Mouse (Mus musculus): ENCODE results near the gene Olfr324. TPM values are rescaled to one million over a fixed set of nuclear protein-coding genes. Genes with fewer than 3 reads are reported as not detected.

The Olfr324 gene
- total RNA-seq, 2 experiments from 2014 or later, result not detected

- intact Hi-C loops (cut with DNase I), result loop anchor here (10.0 kb wide), 1 partner anchor 334 kb away; no protein-coding TSS in a partner anchor
- DNase-seq (ENCODE audit: low spot score in 2 of 2), result no peak
These were observed 23.9 kb downstream of the Olfr324 start for GRCm38 (mm10) chr11:58618793-58619192.

GRCm38 (mm10) chr11:58626146-58626545 lies 31.2 kb downstream of the Olfr324 start:
- no peak for DNase-seq (ENCODE audit: low spot score in 2 of 2)
- intact Hi-C loops (cut with DNase I), result no loop called here

GRCm38 (mm10) chr11:58630401-58630800 lies 35.5 kb downstream of the Olfr324 start, which contains the start of gene Olfr323:
Gene Olfr323 (minus strand): TSS chr11:58630501.
- intact Hi-C loops (cut with DNase I), result no loop called here
- no peak for DNase-seq (ENCODE audit: low spot score in 2 of 2)

- intact Hi-C loops (cut with DNase I), result loop anchor here (5.0 kb wide), 1 partner anchor 233 kb away; no protein-coding TSS in a partner anchor
- no peak for DNase-seq (ENCODE audit: low spot score in 2 of 2)
These were observed 40.0 kb downstream of the Olfr324 start for GRCm38 (mm10) chr11:58634878-58635277.

DNA sequence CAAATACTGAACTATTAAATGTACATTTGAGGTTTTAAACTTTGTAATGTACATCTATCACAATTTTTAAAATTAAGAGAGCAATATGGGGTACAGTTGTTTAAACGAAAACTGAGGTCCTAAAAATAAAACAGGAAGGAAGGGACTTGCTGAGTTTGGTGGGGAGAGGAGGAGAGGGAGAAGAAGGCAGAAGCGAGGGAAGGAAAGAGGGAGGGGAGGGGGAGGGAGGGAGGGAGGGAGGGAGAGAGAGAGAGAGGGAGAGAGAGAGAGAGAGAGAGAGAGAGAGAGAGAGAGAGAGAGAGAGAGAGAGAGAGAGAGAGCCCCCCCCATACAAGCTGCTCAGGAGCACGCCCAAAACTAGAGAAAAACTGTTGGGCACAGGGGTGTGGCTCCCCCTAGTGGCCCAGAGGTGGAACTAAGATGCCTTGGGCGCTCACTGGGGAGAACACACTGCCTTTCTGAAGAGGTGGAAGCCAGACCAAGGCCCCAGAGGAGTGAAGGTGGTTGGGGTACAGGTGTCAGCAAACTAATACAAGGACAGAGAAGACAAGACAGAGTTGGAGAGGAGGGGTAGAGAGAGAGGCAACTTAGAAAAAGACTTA lies 41.6 kb downstream of the Olfr324 start:
- intact Hi-C loops (cut with DNase I), result loop anchor here (5.0 kb wide), 1 partner anchor 234 kb away; no protein-coding TSS in a partner anchor
- DNase-seq (ENCODE audit: low spot score in 2 of 2), result peak; percentile 18 to 28

- intact Hi-C loops (cut with DNase I), result loop anchor here (5.0 kb wide), 1 partner anchor 236 kb away; no protein-coding TSS in a partner anchor
- DNase-seq (ENCODE audit: low spot score in 2 of 2), result no peak
These were observed 43.3 kb downstream of the Olfr324 start for GRCm38 (mm10) chr11:58638176-58638701.

DNA sequence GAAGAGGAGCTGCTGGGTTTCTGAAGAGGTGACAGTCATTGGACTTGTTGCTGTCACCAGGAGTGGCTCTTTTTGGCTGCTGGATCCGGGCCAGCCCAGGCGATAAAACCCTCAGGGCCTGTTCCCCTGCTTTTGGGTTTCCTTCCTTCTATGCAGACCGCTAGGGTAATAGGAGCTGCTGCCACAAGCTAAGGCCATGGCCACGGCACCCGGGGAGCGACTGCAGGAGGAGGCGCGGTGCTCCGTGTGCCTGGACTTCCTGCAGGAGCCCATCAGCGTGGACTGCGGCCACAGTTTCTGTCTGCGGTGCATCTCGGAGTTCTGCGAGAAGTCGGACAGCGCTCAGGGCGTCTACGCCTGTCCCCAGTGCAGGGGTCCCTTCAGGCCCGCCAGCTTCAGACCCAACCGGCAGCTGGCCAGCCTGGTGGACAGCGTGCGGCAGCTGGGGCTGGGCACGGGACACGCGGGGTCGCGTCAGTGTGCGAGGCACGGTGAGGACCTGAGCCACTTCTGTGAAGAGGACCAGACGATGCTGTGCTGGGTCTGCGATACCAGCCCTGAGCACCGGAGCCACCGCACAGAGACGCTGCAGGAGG lies 45.5 kb downstream of the Olfr324 start, which contains the start of gene Trim58:
TSS of gene Trim58 (plus strand) at position 194 of the 596 bp plus-strand sequence.
- intact Hi-C loops (cut with DNase I), result no loop called here

DNA sequence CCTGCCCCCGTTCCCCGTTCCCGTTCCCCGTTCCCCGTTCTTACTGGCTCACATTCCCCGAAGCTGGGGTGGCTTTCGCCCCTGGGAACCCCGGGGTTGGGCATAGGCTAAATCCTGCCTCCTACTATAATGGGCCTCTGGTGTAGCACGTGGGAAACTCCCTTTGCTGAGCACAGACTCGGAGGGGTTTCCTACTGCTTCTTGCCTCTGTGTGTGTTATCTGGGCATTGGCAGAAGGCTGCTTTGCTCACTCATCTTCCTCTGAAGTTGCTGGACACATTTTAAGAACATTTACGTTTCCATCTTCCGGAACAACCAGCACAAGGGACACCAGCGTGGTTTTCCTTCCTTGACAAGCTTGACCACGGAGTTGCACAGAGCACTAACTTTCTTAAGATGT lies 46.1 kb downstream of the Olfr324 start:
- no peak for DNase-seq (ENCODE audit: low spot score in 2 of 2)
- intact Hi-C loops (cut with DNase I), result no loop called here

More for the DNA sequence above, 45.5 kb downstream of the Olfr324 start, which contains the start of gene Trim58:
- DNase-seq (ENCODE audit: low spot score in 2 of 2), result peak; percentile 2 to 4

- intact Hi-C loops (cut with DNase I), result no loop called here
These were observed 46.9 kb downstream of the Olfr324 start for GRCm38 (mm10) chr11:58641638-58642358.

GRCm38 (mm10) chr11:58643350-58643749 lies 48.4 kb downstream of the Olfr324 start:
- intact Hi-C loops (cut with DNase I), result no loop called here
- DNase-seq (ENCODE audit: low spot score in 2 of 2), result peak; percentile 6 to 56

More at GRCm38 (mm10) chr11:58641638-58642358, 46.9 kb downstream of the Olfr324 start:
- no peak for DNase-seq (ENCODE audit: low spot score in 2 of 2)

Other genes with a start within 250 kb of the Olfr324 start
- not detected for gene Lypd8, start 216.1 kb upstream of the Olfr324 start, total RNA-seq (2021)
- not detected for gene 1810065E05Rik, start 174.0 kb upstream of the Olfr324 start, total RNA-seq (2021)
- gene Gm12253, start 162.6 kb upstream of the Olfr324 start, total RNA-seq (2021), result not detected
- gene Lypd9, start 142.2 kb upstream of the Olfr324 start, total RNA-seq (2021), result not detected
- not detected for gene Olfr30, start 132.8 kb upstream of the Olfr324 start, total RNA-seq (2021)
- gene Olfr332, start 102.6 kb upstream of the Olfr324 start, total RNA-seq (2021), result not detected
- not detected for gene Olfr331, start 92.5 kb upstream of the Olfr324 start, total RNA-seq (2021)
- not detected for gene Olfr330, start 60.3 kb upstream of the Olfr324 start, total RNA-seq (2021)
- not detected for gene Olfr329-ps, start 48.7 kb upstream of the Olfr324 start, total RNA-seq (2021)
- gene Olfr328, start 39.5 kb upstream of the Olfr324 start, total RNA-seq (2021), result under 1 TPM; 0.21 TPM
- gene Olfr224, start 24.6 kb upstream of the Olfr324 start, total RNA-seq (2021), result not detected
- gene Olfr325, start 17.4 kb upstream of the Olfr324 start, total RNA-seq (2021), result not detected
- not detected for gene 2210407C18Rik, start 21.0 kb downstream of the Olfr324 start, total RNA-seq (2021)
- not detected for gene Olfr323, start 35.4 kb downstream of the Olfr324 start, total RNA-seq (2021)
- gene Trim58, start 45.4 kb downstream of the Olfr324 start, total RNA-seq (2021), result not detected
- gene Olfr322, start 63.7 kb downstream of the Olfr324 start, total RNA-seq (2021), result not detected
- not detected for gene Olfr320, start 86.0 kb downstream of the Olfr324 start, total RNA-seq (2021)
- gene Olfr319, start 104.0 kb downstream of the Olfr324 start, total RNA-seq (2021), result not detected
- not detected for gene Olfr318, start 128.9 kb downstream of the Olfr324 start, total RNA-seq (2021)
- not detected for gene Olfr317, start 144.1 kb downstream of the Olfr324 start, total RNA-seq (2021)
- gene Olfr316, start 157.6 kb downstream of the Olfr324 start, total RNA-seq (2021), result 1 to 10 TPM in 1 of 2 experiments, under 1 TPM in 1; 0.44 to 1.1 TPM
- not detected for gene Olfr315, start 178.1 kb downstream of the Olfr324 start, total RNA-seq (2021)
- gene Olfr314, start 187.8 kb downstream of the Olfr324 start, total RNA-seq (2021), result not detected
- gene Fam183b, start 206.8 kb downstream of the Olfr324 start, total RNA-seq (2021), result 1 to 10 TPM; 1.2 to 3.0 TPM
- gene Olfr313, start 219.9 kb downstream of the Olfr324 start, total RNA-seq (2021), result not detected
- not detected for gene Olfr312, start 234.1 kb downstream of the Olfr324 start, total RNA-seq (2021)
- under 1 TPM in 1 of 2 experiments, not detected in 1; 0.21 TPM for gene Olfr311, start 244.1 kb downstream of the Olfr324 start, total RNA-seq (2021)